Mouse (Mus musculus) lung, adult 2 months (tissue): ENCODE results near the gene Ythdf1.

Experiments
- CTCF ChIP-seq: fragments of 200-500 bp; IDR thresholded peaks from 2 replicates; pipeline ENCODE4 v1.5.1; 2011; ENCODE audit warnings: mild to moderate bottlenecking, low read length, control low read depth; ENCODE audit not compliant: insufficient read depth
- POLR2A ChIP-seq: fragments of 200-500 bp; IDR thresholded peaks from 2 replicates; pipeline ENCODE4 v1.6.1; 2011; ENCODE audit warnings: low read depth, mild to moderate bottlenecking, control low read depth, low read length, borderline replicate concordance; ENCODE audit errors: extremely low read depth

DNA sequence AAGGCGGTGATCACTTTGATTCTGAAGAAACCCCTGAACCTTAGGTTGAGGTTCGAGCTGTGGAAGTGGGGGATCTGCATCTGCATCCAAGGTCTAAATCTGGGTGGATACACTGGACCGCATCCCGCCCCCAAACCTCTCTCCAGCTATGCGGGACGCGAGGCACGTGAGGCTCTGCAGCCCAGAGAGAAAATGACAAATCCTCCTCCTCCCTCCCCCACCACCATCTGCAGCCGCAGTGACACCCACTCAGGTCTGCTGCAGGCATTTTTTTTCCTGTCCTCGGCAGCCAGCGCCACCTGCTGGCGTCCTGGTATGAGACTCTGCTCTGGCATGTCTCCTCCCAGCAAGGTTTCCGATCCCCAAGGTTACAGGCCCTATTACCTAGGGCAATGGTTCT, 26.0 kb downstream of the Ythdf1 start:
- TF ChIP-seq POLR2A (no peak), CTCF (peak; percentile 69)
